ENCODE assay signal across 12 mouse cellular contexts in genomic region chr19:53010941-53011340, GRCm38 (mm10). TPM values are rescaled to one million over a fixed set of nuclear protein-coding genes. Genes with fewer than 3 reads are reported as not detected.
A peak's percentile ranks its signal among the peaks of the same experiment; 100 is the strongest.
DNase-seq lines count a peak whose midpoint lies in the region; ATAC-seq and TF ChIP-seq lines count a peak whose summit lies in the region.
"Had no signal": no experiment of that assay in that cellular context is flagged by ENCODE, and none has a peak within 500 bp of the region (broad histone marks: within the 10 kb centered on the region; RNA-seq: fewer than 3 reads in every experiment).

No protein-coding gene starts in this region.

- H3K27ac ChIP-seq in heart, embryonic 14.5 days (replicated peaks in 1 of 2; ENCODE audit: control insufficient read depth in 1 of 2, insufficient read depth in 1 of 2, low read depth in 2 of 2, low read length in 2 of 2), result peak overlapping the region; percentile 10 to 92; a peak in 2 of 4 replicates
- peak overlapping the region; percentile 54; the same call in 1 of the 2 replicates for H3K27ac ChIP-seq in intestine, embryonic 15.5 days
- H3K27ac ChIP-seq in stomach, embryonic 15.5 days, result peak overlapping the region; percentile 21
- H3K27ac ChIP-seq: layer of hippocampus, adult 2 months; liver, embryonic 15.5 days had no signal

- TF ChIP-seq CTCF in lung, adult 2 months (IDR thresholded peaks at IDR 0.05; ENCODE audit: insufficient read depth, low read length), result no peak

- WGBS in heart, embryonic 14.5 days, result 54% methylated on average over 5 of the region's 5 CpGs
- WGBS in lung, adult 2 months, result 63% methylated on average over 5 of the region's 5 CpGs
- 38% methylated on average over 5 of the region's 5 CpGs for WGBS in intestine, embryonic 15.5 days
- WGBS in stomach, embryonic 15.5 days, result 42% methylated on average over 5 of the region's 5 CpGs

- no peaks in the 10 kb centered on the region for H3K9me3 ChIP-seq in heart, embryonic 14.5 days (ENCODE audit: control insufficient read depth, low read length)
- H3K9me3 ChIP-seq in intestine, embryonic 15.5 days, result no peaks in the 10 kb centered on the region
- no peaks in the 10 kb centered on the region for H3K9me3 ChIP-seq in stomach, embryonic 15.5 days
- H3K9me3 ChIP-seq: liver, embryonic 15.5 days had no signal

- H3K4me2 ChIP-seq in heart, embryonic 14.5 days (ENCODE audit: low read length), result no peak overlapping the region
- no peak overlapping the region for H3K4me2 ChIP-seq in intestine, embryonic 15.5 days (replicated peaks)
- no peak overlapping the region for H3K4me2 ChIP-seq in stomach, embryonic 15.5 days
- H3K4me2 ChIP-seq: liver, embryonic 15.5 days; midbrain, embryonic 11.5 days had no signal

- no peaks in the 10 kb centered on the region for H3K27me3 ChIP-seq in heart, embryonic 14.5 days (ENCODE audit: control insufficient read depth, insufficient read depth, low read length)
- no peaks in the 10 kb centered on the region for H3K27me3 ChIP-seq in intestine, embryonic 15.5 days (replicated peaks)
- H3K27me3 ChIP-seq in stomach, embryonic 15.5 days (replicated peaks), result no peaks in the 10 kb centered on the region
- H3K27me3 ChIP-seq: liver, embryonic 15.5 days had no signal

- H3K4me3 ChIP-seq in heart, embryonic 14.5 days (ENCODE audit: control insufficient read depth in 1 of 2, insufficient read depth in 1 of 2, low read depth in 1 of 2, low read length in 2 of 2), result no peak overlapping the region
- no peak overlapping the region for H3K4me3 ChIP-seq in lung, adult 2 months (replicated peaks; ENCODE audit: extremely low read depth, low read depth, low read length)
- H3K4me3 ChIP-seq in intestine, embryonic 15.5 days (replicated peaks), result no peak overlapping the region
- H3K4me3 ChIP-seq in stomach, embryonic 15.5 days (replicated peaks), result no peak overlapping the region
- H3K4me3 ChIP-seq: erythroblast, embryonic 14.5 days; layer of hippocampus, adult 2 months; liver, embryonic 15.5 days had no signal

- no peak for TF ChIP-seq POLR2A in lung, adult 2 months (IDR thresholded peaks at IDR 0.05; ENCODE audit: borderline replicate concordance, extremely low read depth, low read depth, low read length)

- peaks cover 57 to 75% of the 10 kb centered on the region in 2 experiments for H3K4me1 ChIP-seq in heart, embryonic 14.5 days (ENCODE audit: control insufficient read depth in 2 of 2, insufficient read depth in 2 of 2, low read length in 2 of 2)
- 0 out of 2 replicates have a peak, but pooled peaks cover 2% of the 10 kb centered on the region for H3K4me1 ChIP-seq in lung, adult 2 months (ENCODE audit: control insufficient read depth, insufficient read depth, low read length)
- H3K4me1 ChIP-seq in intestine, embryonic 15.5 days (replicated peaks), result peaks cover 33% of the 10 kb centered on the region
- peaks cover 24% of the 10 kb centered on the region for H3K4me1 ChIP-seq in stomach, embryonic 15.5 days
- H3K4me1 ChIP-seq: liver, embryonic 15.5 days had no signal

- peak overlapping the region; percentile 14; the same call in 1 of the 2 replicates for H3K9ac ChIP-seq in heart, embryonic 14.5 days (ENCODE audit: low read length)
- no peak overlapping the region for H3K9ac ChIP-seq in intestine, embryonic 15.5 days
- H3K9ac ChIP-seq in stomach, embryonic 15.5 days, result no peak overlapping the region
- H3K9ac ChIP-seq: liver, embryonic 15.5 days had no signal

- no peak for ATAC-seq in heart, embryonic 14.5 days (ENCODE audit: insufficient number of reproducible peaks, insufficient read depth, low FRiP score, low read depth)
- ATAC-seq in intestine, embryonic 15.5 days, result peak; percentile 27; the same call in 1 of the 2 replicates
- peak; percentile 11; the same call in 1 of the 2 replicates for ATAC-seq in stomach, embryonic 15.5 days (ENCODE audit: insufficient read depth, low FRiP score, low read depth)

- no peak for DNase-seq in heart, adult 9 months (ENCODE audit: low spot score in 2 of 2)
- peak; percentile 37 to 43 for DNase-seq in lung, adult 18-20 months
- DNase-seq in lung, adult 2 months, result no peak
- no peak for DNase-seq in thymus, postnatal 0 days (ENCODE audit: low spot score)
- no peak for DNase-seq in frontal cortex, postnatal 25 days (ENCODE audit: low spot score in 2 of 2)

- H3K36me3 ChIP-seq in heart, embryonic 14.5 days (ENCODE audit: control insufficient read depth, insufficient read depth, low read length), result peaks cover 69% of the 10 kb centered on the region
- H3K36me3 ChIP-seq in intestine, embryonic 15.5 days, result peaks cover 13% of the 10 kb centered on the region
- peaks cover 10% of the 10 kb centered on the region for H3K36me3 ChIP-seq in stomach, embryonic 15.5 days

RNA-seq across cellular contexts. Expression of gene Xpnpep1, which starts 29.1 kb away (rescaled TPM):
- polyA plus RNA-seq in heart, embryonic 14.5 days (2014; fragmentation: Nextera tagmentation; extraction: Ambion mirVana), result 151 and 159 TPM in 2 replicates
- polyA plus RNA-seq in lung, adult 2 months (2012; rRNA removed), result 50.4 and 64.2 TPM in 2 replicates
- polyA plus RNA-seq in intestine, embryonic 15.5 days (2015; fragmentation: Nextera tagmentation; extraction: Ambion mirVana), result 182 and 206 TPM in 2 replicates
- 130 and 151 TPM in 2 replicates for polyA plus RNA-seq in stomach, embryonic 15.5 days (2015; fragmentation: Nextera tagmentation; extraction: Ambion mirVana)
- 79.6 and 81.6 TPM in 2 replicates for polyA plus RNA-seq in thymus, postnatal 0 days (2015; fragmentation: Nextera tagmentation; extraction: Ambion mirVana)

Comparison
In these comparisons a context has a peak if more than half of its experiments do, and no peak if none do; other contexts are left out.
1. DNase-seq: peak in lung, adult 18-20 months (2 of 2); none in heart, adult 9 months (0 of 2), lung, adult 2 months (single experiment), thymus, postnatal 0 days (single experiment) and frontal cortex, postnatal 25 days (0 of 2).
2. Peak in every context shown above with its lines, with median percentiles within 50 percentile points of each other: H3K27ac ChIP-seq.